Mouse (Mus musculus): ENCODE data around the gene Dst.

Gene Dst

DNA sequence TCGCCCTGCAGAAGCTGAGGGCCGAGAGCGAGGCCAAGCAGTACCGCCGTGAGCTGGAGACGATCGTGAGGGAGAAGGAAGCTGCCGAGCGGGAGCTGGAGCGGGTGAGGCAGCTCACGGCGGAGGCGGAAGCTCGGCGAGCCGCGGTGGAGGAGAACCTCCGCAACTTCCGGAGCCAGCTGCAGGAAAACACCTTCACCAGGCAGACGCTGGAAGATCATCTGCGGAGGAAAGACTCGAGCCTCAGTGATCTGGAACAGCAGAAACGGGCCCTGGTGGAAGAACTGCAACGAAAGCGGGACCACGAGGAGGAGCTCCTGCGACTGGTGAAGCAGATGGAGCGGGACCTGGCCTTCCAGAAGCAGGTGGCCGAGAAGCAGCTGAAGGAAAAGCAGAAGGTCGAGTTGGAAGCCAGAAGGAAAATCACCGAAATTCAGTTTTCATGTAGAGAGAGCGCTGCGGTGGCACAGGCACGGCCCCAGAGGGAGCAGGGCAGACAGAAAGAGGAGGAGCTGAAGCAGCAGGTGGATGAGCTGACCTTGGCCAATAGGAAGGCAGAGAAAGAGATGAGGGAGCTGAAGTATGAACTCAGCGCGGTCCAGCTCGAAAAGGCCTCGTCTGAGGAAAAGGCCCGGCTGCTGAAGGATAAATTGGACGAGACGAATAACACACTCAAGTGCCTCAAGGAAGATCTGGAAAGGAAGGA lies 270.1 kb downstream of the Dst start:
- DNase-seq (ENCODE audit: low read depth) = peak; percentile 10

DNA sequence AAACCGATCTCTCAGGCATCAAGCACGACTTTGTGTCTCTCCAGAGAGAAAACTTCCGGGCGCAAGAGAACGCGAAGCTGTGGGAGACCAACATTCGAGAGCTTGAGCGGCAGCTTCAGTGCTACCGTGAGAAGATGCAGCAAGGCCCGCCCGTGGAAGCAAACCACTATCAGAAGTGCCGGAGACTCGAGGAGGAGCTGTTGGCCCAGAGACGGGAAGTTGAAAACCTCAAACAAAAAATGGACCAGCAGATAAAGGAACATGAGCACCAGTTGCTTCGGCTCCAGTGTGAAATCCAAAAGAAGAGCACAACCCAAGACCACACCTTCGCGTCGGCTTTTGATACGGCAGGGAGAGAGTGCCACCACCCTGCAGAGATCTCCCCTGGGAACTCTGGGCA lies 271.7 kb downstream of the Dst start:
- no peak for DNase-seq (ENCODE audit: low read depth)

- no peak for DNase-seq (ENCODE audit: low read depth)
Measured at GRCm38 (mm10) chr1:34182406-34183249, 274.6 kb downstream of the Dst start.

DNA sequence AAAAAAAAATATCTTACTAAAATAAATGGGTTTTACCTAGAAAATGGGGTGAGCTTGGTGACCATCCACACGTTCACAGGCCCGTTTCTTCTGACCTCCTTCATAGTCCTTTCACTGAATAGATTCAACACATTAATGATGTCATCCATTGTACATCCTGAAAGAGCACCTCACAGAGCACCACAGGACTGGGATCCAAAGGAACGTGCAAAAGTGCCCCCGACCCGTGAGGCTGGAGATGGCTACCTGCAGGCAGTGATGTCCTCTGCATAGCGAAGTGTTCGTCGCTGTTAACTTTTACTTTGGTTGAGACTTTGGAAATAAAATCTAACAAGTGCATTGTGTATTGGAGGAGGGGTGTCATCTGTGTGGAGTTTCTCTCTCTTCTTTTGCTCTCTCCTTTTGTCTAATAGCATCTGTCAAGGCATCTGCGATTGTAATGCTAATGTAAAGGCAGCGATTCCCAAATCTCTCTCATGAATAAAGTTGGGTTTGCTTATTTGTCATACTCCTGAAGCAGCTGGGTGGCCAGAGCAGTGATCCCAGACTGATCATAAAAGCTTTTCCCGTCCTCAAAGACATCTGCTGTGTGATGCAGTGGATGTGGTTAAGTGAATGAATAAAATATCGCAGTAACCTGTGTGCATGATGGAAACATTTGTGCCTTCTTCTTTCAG lies 275.4 kb downstream of the Dst start:
- DNase-seq (ENCODE audit: low read depth) = no peak

GRCm38 (mm10) chr1:34184266-34184665 lies 276.2 kb downstream of the Dst start:
- DNase-seq (ENCODE audit: low read depth) = no peak

DNA sequence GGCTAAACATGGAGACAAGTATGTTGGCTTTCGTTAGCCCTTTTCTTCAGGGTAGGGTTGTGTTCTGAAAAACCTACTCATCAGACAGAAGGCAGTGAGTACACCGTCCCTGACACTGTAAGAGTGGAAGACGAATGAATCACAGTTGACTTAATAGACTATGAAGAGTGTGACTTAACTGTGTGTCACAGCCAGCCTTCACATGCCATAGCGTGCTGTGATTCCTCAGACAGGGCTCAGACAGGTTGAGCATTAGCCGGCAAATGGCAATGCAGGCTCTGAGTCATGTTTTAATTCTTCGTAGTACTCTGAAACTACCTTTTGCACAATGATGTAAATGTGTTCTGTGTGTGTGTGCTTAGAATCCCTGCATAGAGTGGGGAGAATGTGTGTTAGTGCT lies 278.0 kb downstream of the Dst start:
- DNase-seq (ENCODE audit: low read depth) = no peak

GRCm38 (mm10) chr1:34187501-34187900 lies 279.5 kb downstream of the Dst start:
- DNase-seq (ENCODE audit: low read depth) = peak; percentile 67

DNA sequence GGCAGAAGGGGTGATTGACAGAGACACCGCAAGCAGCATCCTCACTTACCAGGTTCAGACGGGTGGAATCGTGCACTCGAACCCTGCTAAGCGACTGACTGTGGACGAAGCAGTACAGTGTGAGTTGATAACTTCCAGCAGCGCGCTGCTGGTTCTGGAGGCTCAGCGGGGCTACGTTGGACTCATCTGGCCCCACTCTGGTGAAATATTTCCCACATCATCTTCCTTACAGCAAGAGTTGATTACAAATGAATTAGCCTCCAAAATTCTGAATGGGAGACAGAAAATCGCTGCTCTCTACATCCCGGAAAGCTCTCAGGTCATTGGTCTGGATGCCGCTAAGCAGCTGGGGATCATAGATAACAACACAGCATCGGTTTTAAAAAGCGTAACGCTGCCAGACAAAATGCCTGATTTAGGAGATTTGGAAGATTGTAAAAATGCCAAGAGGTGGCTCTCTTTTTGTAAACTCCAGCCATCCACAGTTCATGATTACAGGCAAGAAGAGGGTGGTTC lies 280.8 kb downstream of the Dst start:
- DNase-seq (ENCODE audit: low read depth) = no peak

DNA sequence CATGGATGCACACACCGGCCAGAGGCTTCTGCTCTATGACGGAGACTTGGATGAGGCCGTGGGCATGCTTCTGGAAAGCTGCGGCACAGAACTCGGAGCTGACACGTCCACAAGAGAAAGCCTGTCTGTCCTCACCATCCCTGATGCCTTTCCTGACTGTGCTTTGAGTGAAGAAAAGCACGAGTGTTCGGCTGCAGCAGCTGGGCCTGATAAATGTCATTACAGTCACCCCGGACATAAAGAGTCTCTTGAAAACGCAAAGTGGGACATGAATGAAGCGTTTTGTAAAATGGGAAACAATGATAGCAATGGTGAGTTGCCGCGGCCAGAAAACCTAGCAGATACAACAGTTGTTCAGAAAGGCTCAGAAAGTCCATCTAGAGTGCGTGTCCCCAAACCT lies 281.3 kb downstream of the Dst start:
- DNase-seq (ENCODE audit: low read depth) = no peak

DNA sequence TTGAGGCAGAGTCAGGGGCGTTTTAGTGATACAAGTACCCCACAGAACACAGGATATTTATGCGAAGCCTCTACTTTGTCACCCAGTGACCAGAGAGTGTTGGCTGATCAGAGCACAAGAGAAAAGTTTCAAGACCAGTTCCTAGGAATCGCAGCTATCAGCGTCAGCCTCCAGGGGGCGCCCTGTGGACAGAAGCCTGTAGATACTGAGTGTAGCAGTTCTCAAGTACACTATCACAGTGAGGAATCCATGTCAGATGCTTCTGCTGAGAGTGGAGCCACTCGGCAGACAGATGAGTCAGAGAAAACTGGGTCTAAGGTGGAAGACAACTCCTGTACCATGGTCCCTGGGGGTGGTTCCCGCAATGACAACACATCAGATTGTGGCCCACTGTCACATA lies 281.9 kb downstream of the Dst start:
- peak; percentile 44 for DNase-seq (ENCODE audit: low read depth)

- DNase-seq (ENCODE audit: low read depth) = no peak
Measured at GRCm38 (mm10) chr1:34192174-34192573, 284.1 kb downstream of the Dst start.

DNA sequence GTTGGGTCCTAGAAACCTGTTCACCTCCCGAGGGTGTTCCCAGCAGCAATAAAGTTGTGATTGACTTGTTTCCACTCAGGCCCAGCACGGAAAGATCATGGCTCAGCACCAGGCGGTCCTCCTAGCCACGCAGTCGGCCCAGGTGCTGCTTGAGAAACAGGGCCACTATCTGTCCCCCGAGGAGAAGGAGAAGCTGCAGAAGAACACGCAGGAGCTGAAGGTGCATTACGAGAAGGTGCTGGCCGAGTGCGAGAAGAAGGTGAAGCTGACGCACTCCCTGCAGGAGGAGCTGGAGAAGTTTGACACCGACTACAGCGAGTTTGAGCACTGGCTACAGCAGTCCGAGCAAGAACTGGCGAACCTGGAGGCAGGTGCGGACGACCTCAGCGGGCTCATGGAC lies 292.8 kb downstream of the Dst start:
- DNase-seq (ENCODE audit: low read depth) = no peak

GRCm38 (mm10) chr1:34201483-34201882 lies 293.5 kb downstream of the Dst start:
- DNase-seq (ENCODE audit: low read depth) = peak; percentile 49

DNA sequence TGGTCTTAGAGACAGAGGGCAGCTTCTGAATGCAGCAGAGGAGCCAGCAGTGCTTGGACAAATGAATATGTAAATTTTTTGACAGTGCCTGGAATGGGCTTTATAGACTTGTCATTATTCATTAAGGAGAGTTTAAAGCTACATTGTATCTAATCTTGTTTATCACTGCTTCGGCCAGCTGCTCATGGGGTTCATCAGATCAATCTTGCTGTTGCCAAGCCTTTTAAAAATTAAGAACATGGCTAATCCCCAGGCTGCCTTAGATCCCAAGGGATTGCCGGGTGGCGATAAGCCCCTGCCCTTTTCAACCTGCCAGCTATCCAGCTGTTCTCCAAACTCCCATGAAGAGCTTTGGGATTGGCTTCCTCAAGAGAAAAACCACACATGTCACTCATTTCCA lies 303.7 kb downstream of the Dst start:
- DNase-seq (ENCODE audit: low read depth) = no peak

GRCm38 (mm10) chr1:34216456-34216855 lies 308.4 kb downstream of the Dst start:
- no peak for DNase-seq (ENCODE audit: low read depth)

DNA sequence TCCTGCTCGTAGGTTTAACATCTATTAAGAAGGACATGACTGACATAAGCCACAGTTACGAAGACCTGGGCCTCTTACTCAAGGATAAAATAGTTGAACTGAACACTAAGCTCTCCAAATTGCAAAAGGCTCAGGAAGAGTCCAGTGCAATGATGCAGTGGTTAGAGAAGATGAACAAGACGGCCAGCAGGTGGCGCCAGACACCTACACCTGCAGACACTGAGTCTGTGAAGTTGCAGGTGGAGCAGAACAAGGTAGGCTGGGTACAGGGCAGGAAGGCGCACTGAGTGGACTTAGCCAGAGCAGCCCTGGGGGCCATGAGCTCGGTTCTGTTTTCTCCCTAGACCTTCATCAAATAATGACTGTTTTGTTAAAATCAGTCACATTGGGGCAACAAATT lies 310.3 kb downstream of the Dst start:
- peak; percentile 85 for DNase-seq (ENCODE audit: low read depth)

DNA sequence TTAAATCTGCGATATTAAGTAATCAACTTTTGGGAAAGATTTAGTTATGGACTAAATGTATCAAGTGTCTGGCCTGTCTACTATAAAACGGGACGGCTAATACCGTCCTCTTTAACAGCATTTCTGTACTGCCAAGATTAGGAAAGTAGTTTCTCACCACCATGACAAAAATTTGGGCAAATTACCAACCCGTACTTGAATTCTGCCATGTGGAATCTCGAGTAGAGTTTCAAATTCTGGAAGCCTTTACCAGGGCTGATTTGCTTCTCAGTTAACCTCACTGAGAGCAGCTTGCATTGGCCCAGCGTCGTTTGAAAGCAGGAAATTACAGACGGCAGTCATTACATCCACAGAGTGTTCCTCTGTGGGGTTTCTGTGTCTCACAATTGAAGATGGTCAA lies 310.8 kb downstream of the Dst start:
- DNase-seq (ENCODE audit: low read depth) = no peak

GRCm38 (mm10) chr1:34220094-34220601 lies 312.1 kb downstream of the Dst start:
- DNase-seq (ENCODE audit: low read depth) = no peak

DNA sequence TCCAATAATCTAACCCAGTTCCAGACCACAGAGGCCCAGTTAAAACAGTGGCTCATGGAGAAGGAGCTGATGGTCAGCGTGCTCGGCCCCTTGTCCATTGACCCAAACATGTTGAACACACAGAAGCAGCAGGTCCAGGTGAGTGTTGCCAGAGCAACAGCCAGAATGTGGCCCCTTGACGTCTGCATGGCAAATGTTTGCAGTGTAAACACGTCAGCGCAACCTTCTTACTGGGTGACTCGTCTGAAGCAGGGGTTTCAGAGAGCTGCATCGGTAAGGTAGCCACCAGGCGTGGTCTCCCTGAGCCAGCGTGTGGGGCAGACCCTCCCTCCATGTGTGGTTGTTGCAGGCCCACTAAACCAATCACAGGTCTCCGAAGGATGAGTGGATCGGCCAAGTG lies 315.8 kb downstream of the Dst start:
- no peak for DNase-seq (ENCODE audit: low read depth)

DNA sequence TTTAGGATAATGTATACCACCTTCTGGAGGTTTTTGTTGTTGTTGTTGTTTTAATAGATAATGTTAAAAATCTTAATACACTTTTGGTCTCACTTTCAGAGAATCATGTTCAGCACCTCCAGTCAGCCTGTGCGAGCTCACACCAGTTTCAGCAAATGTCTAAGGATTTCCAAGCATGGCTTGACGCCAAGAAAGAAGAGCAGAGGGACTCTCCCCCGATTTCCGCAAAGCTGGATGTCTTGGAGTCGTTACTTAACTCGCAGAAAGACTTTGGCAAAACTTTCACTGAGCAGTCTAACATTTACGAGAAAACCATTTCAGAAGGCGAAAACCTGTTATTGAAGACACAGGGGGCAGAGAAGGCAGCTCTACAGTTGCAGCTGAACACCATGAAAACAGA lies 319.7 kb downstream of the Dst start:
- DNase-seq (ENCODE audit: low read depth) = no peak

- no peak for DNase-seq (ENCODE audit: low read depth)
Measured at GRCm38 (mm10) chr1:34231041-34231440, 323.0 kb downstream of the Dst start.

- peak; percentile 8 for DNase-seq (ENCODE audit: low read depth)
Measured at GRCm38 (mm10) chr1:34236254-34236723, 328.3 kb downstream of the Dst start.

All from naive thymus-derived CD4-positive, alpha-beta T cell, adult 2 months (primary cell).